Mouse (Mus musculus): ENCODE measurements around the gene Gm28036. TPM values are rescaled to one million over a fixed set of nuclear protein-coding genes. Genes with fewer than 3 reads are reported as not detected.

Gene Gm28036
- polyA plus RNA-seq (2015; fragmentation: Nextera tagmentation; extraction: Ambion mirVana) = 23.0 and 28.4 TPM in 2 replicates

GRCm38 (mm10) chr2:156126992-156127391 lies at the start of gene Gm28036:
TSS of gene Gm28036 (minus strand) at chr2:156127092.
- peaks cover 40% of the 10 kb centered on the region for H3K36me3 ChIP-seq
- no peak within 1 kb of the TSS for H3K4me2 ChIP-seq (replicated peaks)
- no peaks in the 10 kb centered on the region for H3K4me1 ChIP-seq (replicated peaks)
- no peak for ATAC-seq
- 95% methylated on average over 5 of the region's 5 CpGs for WGBS
- no peak within 1 kb of the TSS for H3K9ac ChIP-seq (replicated peaks)
- H3K27me3 ChIP-seq = no peaks in the 10 kb centered on the region
- H3K4me3 ChIP-seq (replicated peaks) = no peak within 1 kb of the TSS
- no peak within 1 kb of the TSS for H3K27ac ChIP-seq
- H3K9me3 ChIP-seq = no peaks in the 10 kb centered on the region

- H3K27ac ChIP-seq = no peak overlapping the region
- 98% methylated on average over 5 of the region's 5 CpGs for WGBS
- no peaks in the 10 kb centered on the region for H3K9me3 ChIP-seq
- ATAC-seq = no peak
- H3K4me3 ChIP-seq (replicated peaks) = no peak overlapping the region
- no peaks in the 10 kb centered on the region for H3K4me1 ChIP-seq (replicated peaks)
- no peaks in the 10 kb centered on the region for H3K27me3 ChIP-seq
- no peak overlapping the region for H3K4me2 ChIP-seq (replicated peaks)
- H3K36me3 ChIP-seq = peaks cover 82% of the 10 kb centered on the region
- no peak overlapping the region for H3K9ac ChIP-seq (replicated peaks)
These were observed 39.7 kb upstream of the Gm28036 start for GRCm38 (mm10) chr2:156166557-156166956.

- 94% methylated on average over 1 of the region's 1 CpGs for WGBS
- H3K9ac ChIP-seq (replicated peaks) = no peak overlapping the region
- no peak overlapping the region for H3K4me3 ChIP-seq (replicated peaks)
- no peaks in the 10 kb centered on the region for H3K27me3 ChIP-seq
- ATAC-seq = no peak
- no peak overlapping the region for H3K4me2 ChIP-seq (replicated peaks)
- no peaks in the 10 kb centered on the region for H3K9me3 ChIP-seq
- H3K36me3 ChIP-seq = peaks cover 77% of the 10 kb centered on the region
- no peaks in the 10 kb centered on the region for H3K4me1 ChIP-seq (replicated peaks)
- H3K27ac ChIP-seq = no peak overlapping the region
These were observed 38.6 kb upstream of the Gm28036 start for GRCm38 (mm10) chr2:156165478-156165877.

- Histone ChIP-seq H3K4me1 (replicated peaks) (no peaks in the 10 kb centered on the region), H3K27ac (no peak overlapping the region), H3K27me3 (no peaks in the 10 kb centered on the region), H3K4me2 (replicated peaks) (no peak overlapping the region), H3K9me3 (no peaks in the 10 kb centered on the region), H3K36me3 (peaks cover 56% of the 10 kb centered on the region), H3K9ac (replicated peaks) (no peak overlapping the region), H3K4me3 (replicated peaks) (no peak overlapping the region)
- no peak for ATAC-seq
These were observed 24.6 kb upstream of the Gm28036 start for GRCm38 (mm10) chr2:156151538-156151937.

- peaks cover 19% of the 10 kb centered on the region for H3K4me1 ChIP-seq (replicated peaks)
- H3K4me2 ChIP-seq (replicated peaks) = no peak overlapping the region
- no peaks in the 10 kb centered on the region for H3K9me3 ChIP-seq
- H3K9ac ChIP-seq (replicated peaks) = no peak overlapping the region
- peaks cover 34% of the 10 kb centered on the region for H3K36me3 ChIP-seq
- no peaks in the 10 kb centered on the region for H3K27me3 ChIP-seq
- no peak overlapping the region for H3K27ac ChIP-seq
- WGBS = 88% methylated on average over 3 of the region's 3 CpGs
- no peak overlapping the region for H3K4me3 ChIP-seq (replicated peaks)
- ATAC-seq = no peak
These were observed 20.5 kb upstream of the Gm28036 start for GRCm38 (mm10) chr2:156147316-156147915.

- no peaks in the 10 kb centered on the region for H3K27me3 ChIP-seq
- peaks cover 19% of the 10 kb centered on the region for H3K4me1 ChIP-seq (replicated peaks)
- H3K27ac ChIP-seq = no peak overlapping the region
- no peak for ATAC-seq
- peaks cover 34% of the 10 kb centered on the region for H3K36me3 ChIP-seq
- H3K4me2 ChIP-seq (replicated peaks) = no peak overlapping the region
- no peak overlapping the region for H3K9ac ChIP-seq (replicated peaks)
- 73% methylated on average over 5 of the region's 5 CpGs for WGBS
- no peak overlapping the region for H3K4me3 ChIP-seq (replicated peaks)
- H3K9me3 ChIP-seq = no peaks in the 10 kb centered on the region
These were observed 19.5 kb upstream of the Gm28036 start for GRCm38 (mm10) chr2:156146272-156146989.

- peak overlapping the region; percentile 76 for H3K4me2 ChIP-seq (replicated peaks)
- H3K4me3 ChIP-seq (replicated peaks) = peak overlapping the region; percentile 85; the same call in 1 of the 2 replicates
- no peak for ATAC-seq
- 63% methylated on average over 11 of the region's 11 CpGs for WGBS
- H3K9me3 ChIP-seq = no peaks in the 10 kb centered on the region
- H3K27ac ChIP-seq = no peak overlapping the region
- peaks cover 36% of the 10 kb centered on the region for H3K36me3 ChIP-seq
- peaks cover 19% of the 10 kb centered on the region for H3K4me1 ChIP-seq (replicated peaks)
- no peak overlapping the region; the same call in 1 of the 2 replicates for H3K9ac ChIP-seq (replicated peaks)
- no peaks in the 10 kb centered on the region for H3K27me3 ChIP-seq
These were observed 18.7 kb upstream of the Gm28036 start for GRCm38 (mm10) chr2:156145486-156146130.

GRCm38 (mm10) chr2:156143953-156144724 lies 17.2 kb upstream of the Gm28036 start, which contains the start of the genes Romo1 and Nfs1:
TSS of gene Romo1 (plus strand) at chr2:156144039.
TSS of gene Nfs1 (minus strand) at chr2:156144186.
- H3K27me3 ChIP-seq = no peaks in the 10 kb centered on the region
- peaks cover 31% of the 10 kb centered on the region for H3K36me3 ChIP-seq
- WGBS = under 1% methylated on average over 70 of the region's 70 CpGs
- peaks cover 19% of the 10 kb centered on the region for H3K4me1 ChIP-seq (replicated peaks)
- H3K27ac ChIP-seq = peak within 1 kb of the TSS; percentile 97
- H3K9ac ChIP-seq (replicated peaks) = peak within 1 kb of the TSS; percentile 88
- H3K4me2 ChIP-seq (replicated peaks) = peak within 1 kb of the TSS; percentile 76
- peak; percentile 100 for ATAC-seq
- peak within 1 kb of the TSS; percentile 85 for H3K4me3 ChIP-seq (replicated peaks)
- H3K9me3 ChIP-seq = no peaks in the 10 kb centered on the region

- Histone ChIP-seq H3K4me2 (replicated peaks) (peak overlapping the region; percentile 76), H3K4me3 (replicated peaks) (peak overlapping the region; percentile 85), H3K9ac (replicated peaks) (peak overlapping the region; percentile 88), H3K27ac (peak overlapping the region; percentile 97), H3K36me3 (peaks cover 24% of the 10 kb centered on the region), H3K27me3 (no peaks in the 10 kb centered on the region), H3K9me3 (no peaks in the 10 kb centered on the region), H3K4me1 (replicated peaks) (peaks cover 19% of the 10 kb centered on the region)
- whole genome bisulfite sequencing = 2% methylated on average over 16 of the region's 16 CpGs
- ATAC-seq = peak; percentile 1; the same call in 1 of the 2 replicates
These were observed 16.5 kb upstream of the Gm28036 start for GRCm38 (mm10) chr2:156143367-156143766.

GRCm38 (mm10) chr2:156142820-156143219 lies 15.9 kb upstream of the Gm28036 start:
- Histone ChIP-seq H3K27ac (no peak overlapping the region), H3K4me1 (replicated peaks) (peaks cover 19% of the 10 kb centered on the region), H3K27me3 (no peaks in the 10 kb centered on the region), H3K36me3 (peaks cover 20% of the 10 kb centered on the region), H3K4me3 (replicated peaks) (peak overlapping the region; percentile 85), H3K9me3 (no peaks in the 10 kb centered on the region), H3K4me2 (replicated peaks) (peak overlapping the region; percentile 76), H3K9ac (replicated peaks) (peak overlapping the region; percentile 88; the same call in 1 of the 2 replicates)
- 87% methylated on average over 2 of the region's 2 CpGs for WGBS
- ATAC-seq = no peak

- no peak overlapping the region for H3K27ac ChIP-seq
- no peaks in the 10 kb centered on the region for H3K4me1 ChIP-seq (replicated peaks)
- 84% methylated on average over 6 of the region's 6 CpGs for WGBS
- no peak overlapping the region for H3K4me2 ChIP-seq (replicated peaks)
- H3K9ac ChIP-seq (replicated peaks) = no peak overlapping the region
- no peak for ATAC-seq
- no peaks in the 10 kb centered on the region for H3K9me3 ChIP-seq
- no peaks in the 10 kb centered on the region for H3K27me3 ChIP-seq
- H3K36me3 ChIP-seq = peaks cover 23% of the 10 kb centered on the region
- H3K4me3 ChIP-seq (replicated peaks) = no peak overlapping the region
These were observed 8.8 kb upstream of the Gm28036 start for GRCm38 (mm10) chr2:156135695-156136094.

Measured in midbrain, embryonic 13.5 days (tissue).